Mouse (Mus musculus) adrenal gland, postnatal 4 days (tissue): ENCODE measurements around the gene Maml2. TPM values are rescaled to one million over a fixed set of nuclear protein-coding genes. Genes with fewer than 3 reads are reported as not detected.

Experiments used
- DNase-seq, 2 experiments: peaks; one replicate each; pipeline ENCODE4 v3.0.0; 2021 to 2022; ENCODE audit warnings: low spot score in 2 of 2, mixed read lengths in 2 of 2
- total RNA-seq, 2 experiments: library from RNA; stranded (reverse); gene quantifications; 2 replicates each; pipeline ENCODE4 v1.2.3; 2021

Gene Maml2
- total RNA-seq, 2 experiments from 2014 or later, result 11.5 to 14.1 TPM

DNA sequence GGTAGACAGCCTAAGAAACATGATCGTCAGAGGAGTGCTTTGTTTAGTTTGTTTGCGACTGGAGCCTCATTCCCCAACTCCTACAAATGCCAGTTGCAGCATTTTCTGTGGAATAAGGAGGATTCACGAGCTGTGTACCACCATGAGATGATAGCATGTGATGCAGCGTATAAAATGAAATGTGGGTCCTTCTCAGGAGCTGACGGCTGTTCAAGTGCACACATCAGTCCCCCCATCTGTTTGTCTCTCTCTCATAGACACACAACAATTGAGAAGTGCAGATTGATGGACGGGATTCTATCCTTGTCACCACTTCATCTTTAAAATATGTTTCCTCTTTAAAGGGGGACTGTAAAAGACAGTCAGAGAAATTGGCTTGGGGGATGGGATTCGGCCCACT lies 12.1 kb downstream of the Maml2 start:
- DNase-seq, result no peak

GRCm38 (mm10) chr9:13310236-13310635 lies 12.5 kb downstream of the Maml2 start:
- DNase-seq, result no peak

GRCm38 (mm10) chr9:13311094-13311493 lies 13.3 kb downstream of the Maml2 start:
- no peak for DNase-seq

GRCm38 (mm10) chr9:13313923-13314322 lies 16.2 kb downstream of the Maml2 start:
- DNase-seq, result no peak

DNA sequence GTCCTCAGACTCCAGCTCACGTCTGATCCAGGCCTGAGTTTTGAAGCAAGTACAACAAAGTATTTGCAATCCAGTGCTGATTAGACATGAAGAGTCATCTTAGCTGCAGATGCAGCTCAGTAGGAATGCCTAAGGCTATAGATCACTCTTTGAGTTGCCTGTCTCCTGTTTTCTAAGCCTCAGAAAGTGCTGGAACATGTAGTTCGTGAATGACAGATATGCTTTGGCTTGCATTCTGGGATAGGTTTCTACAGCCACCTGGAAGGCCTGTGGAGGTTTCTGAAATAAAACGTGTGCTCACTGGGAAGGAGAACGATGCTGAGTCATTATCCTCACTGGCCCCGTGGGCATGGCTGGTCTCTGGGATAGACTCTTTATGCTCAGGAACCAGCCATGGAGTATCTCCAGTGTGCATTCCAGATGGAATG lies 16.8 kb downstream of the Maml2 start:
- no peak for DNase-seq

GRCm38 (mm10) chr9:13315393-13315792 lies 17.6 kb downstream of the Maml2 start:
- DNase-seq, result no peak

DNA sequence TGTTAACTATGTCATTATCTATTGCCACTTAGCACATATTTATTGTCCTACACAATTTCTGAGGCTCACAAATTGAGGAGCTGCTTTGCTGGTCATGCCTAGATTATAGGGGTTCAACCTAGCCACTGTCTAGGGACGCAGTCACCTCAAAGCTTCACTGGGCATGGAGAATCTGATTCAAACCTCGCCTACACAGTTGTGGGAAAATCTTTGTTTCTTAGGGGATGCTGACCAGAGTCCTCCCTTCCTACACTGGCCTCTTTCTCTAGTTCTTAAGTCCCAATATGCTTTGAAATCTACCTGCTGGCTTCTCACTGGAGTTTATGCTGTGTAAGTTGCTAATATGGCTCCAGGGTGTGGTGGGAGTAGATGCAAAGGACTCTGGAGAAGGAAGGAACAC lies 21.8 kb downstream of the Maml2 start:
- no peak for DNase-seq

DNA sequence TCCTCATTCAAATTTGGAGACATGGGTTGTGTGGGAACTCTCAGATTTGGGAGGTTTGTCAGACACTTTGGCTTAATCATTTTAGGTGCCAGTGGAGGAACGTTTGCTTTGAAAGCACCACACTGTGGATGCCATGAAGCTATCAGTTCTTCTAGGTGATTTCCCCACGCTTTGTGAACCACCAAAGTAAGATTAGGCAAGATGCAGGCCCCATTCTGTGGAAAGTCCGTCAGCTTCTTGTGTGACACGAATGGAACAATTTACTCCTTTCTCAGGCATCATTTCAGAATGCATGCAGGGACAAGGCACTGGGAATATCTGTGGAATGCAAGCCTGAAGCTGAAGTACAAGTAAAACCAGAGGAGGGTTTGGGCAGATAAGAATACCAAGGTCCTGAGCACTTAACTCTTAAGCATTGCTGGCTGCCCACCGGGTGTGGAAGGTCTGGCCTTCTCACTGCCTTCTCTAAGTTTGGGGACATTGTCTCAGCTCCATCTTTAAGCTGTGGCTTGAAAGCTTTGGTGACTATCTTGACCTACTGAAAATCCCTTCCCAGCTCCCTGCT lies 23.1 kb downstream of the Maml2 start:
- DNase-seq, result no peak

- DNase-seq, result no peak
Observed at GRCm38 (mm10) chr9:13323074-13323473, 25.3 kb downstream of the Maml2 start.

DNA sequence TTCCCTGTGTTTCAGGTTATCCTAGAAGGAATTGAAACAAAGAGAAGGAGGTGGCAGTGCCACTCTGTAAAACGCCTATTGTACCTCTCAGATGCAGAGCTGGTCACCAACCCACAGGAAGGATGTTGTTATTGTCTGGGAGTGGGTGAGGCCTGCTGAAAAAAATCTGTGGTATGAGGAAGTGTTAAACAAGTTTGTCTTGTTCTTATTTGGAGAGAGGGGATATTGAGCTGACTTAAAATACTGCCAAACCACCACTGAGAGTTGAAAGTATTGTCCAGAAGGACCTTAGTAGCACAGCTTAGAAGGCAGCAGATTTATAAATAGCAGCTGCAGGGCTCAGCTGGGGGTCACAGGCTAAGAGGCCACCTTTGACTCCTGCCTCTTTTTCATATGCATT lies 25.9 kb downstream of the Maml2 start:
- no peak for DNase-seq

DNA sequence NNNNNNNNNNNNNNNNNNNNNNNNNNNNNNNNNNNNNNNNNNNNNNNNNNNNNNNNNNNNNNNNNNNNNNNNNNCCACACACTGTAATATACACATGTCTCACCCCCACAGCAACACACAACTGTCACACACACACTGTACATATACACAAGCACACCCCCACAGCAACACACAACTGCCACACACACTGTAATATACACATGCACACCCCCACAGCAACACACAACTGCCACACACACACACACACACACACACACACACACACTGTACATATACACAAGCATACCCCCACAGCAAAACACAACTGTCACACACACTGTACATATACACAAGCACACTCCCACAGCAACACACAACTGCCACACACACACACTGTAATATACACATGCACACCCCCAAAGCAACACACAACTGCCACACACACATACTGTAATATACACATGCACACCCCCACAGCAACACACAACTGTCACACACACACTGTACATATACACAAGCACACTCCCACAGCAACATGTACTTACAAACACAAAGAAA lies 116.5 kb downstream of the Maml2 start:
- DNase-seq, result no peak

DNA sequence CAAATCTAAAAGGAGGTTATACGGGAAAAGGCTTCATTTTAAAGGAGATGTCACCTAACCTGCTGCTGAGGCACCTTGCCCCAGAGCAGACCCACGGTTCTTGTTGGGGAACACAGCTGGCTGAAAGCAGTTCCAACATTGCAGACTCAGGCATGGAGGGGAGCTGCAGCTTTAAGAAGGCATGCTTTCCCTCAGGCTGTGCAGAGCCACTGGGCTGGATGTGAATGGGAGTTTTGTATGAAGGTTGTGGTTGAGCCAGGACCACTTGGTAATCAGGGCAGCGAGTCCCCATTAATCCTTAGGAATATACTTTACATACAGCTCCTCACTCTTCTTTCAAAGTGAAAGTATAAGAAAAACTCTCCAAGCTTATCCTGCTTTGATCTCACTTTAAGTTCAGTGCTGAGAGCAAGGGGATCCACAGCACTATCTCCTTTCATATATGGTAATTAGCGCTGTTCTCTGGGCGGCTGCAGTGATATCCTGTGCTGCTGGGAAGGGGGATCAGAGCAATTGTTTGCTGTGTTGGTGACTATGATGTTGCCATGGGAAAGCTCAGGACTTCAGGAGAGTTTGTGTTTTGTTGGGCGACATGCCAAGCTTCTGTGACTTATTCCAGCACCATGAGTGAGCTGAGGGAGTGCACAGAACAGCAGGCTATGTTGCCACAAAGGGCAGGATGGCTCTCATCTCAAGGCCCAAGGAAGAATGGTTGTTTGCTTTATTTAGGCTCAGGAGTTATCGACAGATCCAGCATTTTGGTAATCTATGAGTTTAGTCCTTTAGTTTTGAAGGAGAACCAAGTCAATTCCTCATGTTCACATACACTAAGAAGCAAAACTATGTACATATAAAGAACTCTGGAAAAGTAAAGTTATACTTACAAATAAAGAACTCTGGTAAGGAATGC lies 127.5 kb downstream of the Maml2 start:
- DNase-seq, result peak in 1 of 2 experiments; percentile 37

GRCm38 (mm10) chr9:13429477-13430125 lies 131.8 kb downstream of the Maml2 start:
- no peak for DNase-seq

GRCm38 (mm10) chr9:13430302-13430701 lies 132.5 kb downstream of the Maml2 start:
- DNase-seq, result no peak

DNA sequence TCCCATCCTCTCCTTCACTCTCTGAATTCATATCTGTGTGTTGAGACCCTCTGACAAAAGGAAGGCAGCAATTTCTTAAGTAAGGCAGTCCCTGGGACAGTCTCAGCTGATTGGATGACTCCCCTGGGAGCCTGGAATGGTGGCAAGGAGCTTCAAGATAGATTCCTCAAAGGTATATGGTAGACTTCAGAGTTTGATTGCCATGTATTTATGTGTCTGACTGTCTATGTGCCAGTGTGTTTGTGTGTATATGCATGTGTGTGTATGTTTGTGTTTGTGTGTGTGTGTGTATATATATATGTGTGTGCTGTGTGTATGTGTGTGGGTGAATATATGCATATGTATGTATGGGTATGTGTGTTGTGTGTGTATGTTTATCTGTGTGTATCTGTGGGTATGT lies 133.0 kb downstream of the Maml2 start:
- no peak for DNase-seq

DNA sequence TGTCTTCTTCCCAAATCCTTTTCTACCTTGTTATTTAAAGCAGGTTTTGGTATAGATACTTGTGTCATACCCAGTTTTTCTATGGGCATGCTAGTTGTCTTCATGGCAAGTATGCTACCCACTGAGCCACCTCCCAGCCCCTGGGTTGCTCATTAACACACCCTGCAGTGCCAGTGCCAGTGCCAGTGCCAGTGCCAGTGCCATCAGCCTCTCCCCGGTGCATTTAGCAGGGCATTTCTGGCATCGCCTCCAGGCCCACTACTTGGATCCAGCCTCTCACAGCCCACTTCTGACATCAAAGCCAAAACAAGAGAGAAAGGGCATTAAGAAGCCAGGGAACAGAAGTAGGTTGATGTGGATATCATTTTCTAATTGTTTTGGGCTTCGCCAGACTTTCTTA lies 133.9 kb downstream of the Maml2 start:
- DNase-seq, result no peak

DNA sequence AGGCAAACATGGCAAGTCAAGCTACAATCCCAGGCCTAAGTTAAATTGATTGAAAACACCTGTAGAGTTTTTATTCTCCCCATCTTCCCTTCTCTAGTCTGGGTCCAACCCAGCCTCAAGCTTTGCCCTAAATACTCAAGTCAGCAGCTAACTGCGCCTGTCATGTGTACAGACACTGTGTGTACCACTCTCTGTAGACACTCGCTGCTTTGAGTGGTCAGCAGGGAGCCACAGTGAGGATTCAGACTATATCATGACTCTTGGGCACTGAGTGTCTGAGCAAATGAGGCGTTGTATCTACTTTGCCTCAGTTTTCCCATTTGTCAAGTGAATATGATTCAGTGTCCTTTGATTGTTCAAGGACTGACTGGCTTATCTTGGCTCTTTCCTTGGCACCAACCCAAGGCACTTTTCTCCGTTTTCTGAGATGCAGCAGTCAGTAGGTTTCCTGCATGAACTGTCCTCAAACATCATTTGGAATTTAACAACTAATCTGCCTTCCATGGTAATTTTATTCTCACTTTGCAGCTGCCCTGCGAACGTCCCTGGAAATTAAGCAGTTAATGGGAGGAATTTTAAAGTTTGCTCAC lies 135.8 kb downstream of the Maml2 start:
- peak in 1 of 2 experiments; percentile 20 for DNase-seq

GRCm38 (mm10) chr9:13440911-13441310 lies 143.2 kb downstream of the Maml2 start:
- no peak for DNase-seq

DNA sequence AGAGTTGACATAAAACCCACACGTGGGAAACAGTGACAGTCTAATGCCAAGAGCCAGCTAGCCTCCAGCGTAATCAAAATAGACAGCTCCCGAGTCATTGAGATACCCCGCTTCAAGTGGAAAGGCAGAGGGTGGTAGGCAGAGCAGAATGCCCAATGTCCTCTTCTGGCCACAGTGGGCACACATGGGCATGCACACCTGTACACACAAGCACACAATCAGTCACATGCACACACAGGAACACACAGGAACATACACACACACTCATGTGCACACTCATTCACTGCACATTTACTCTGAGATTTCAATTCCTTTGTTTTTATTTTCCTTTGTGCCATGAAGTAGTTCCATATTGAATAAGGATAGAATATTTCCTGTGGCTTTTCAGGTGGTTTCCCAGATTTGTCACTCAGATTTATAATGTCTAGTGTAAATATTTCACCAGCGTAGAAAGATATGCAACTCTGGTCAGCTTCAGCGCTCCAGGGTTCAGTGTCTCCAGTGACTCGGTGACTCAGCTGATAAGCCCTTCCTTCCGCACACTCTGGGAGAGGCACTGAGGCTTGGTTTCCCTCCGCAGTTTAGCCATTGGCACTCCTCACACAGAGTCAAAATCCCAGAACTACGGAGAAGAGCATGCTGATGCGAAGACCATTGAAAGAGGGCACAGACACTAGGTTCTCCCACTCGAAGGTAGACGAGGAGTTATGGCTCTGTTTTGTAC lies 144.4 kb downstream of the Maml2 start:
- no peak for DNase-seq

- no peak for DNase-seq
Observed at GRCm38 (mm10) chr9:13443484-13444211, 145.9 kb downstream of the Maml2 start.
